Mouse (Mus musculus): ENCODE data around the gene Rmnd5a. TPM values are rescaled to one million over a fixed set of nuclear protein-coding genes. Genes with fewer than 3 reads are reported as not detected.

Rmnd5a gene
- total RNA-seq, 2 experiments from 2014 or later = 85.1 to 87.0 TPM

Other genes starting within 250 kb of the Rmnd5a start
- gene Fabp1, start 240.8 kb downstream of the Rmnd5a start, total RNA-seq (2021) = not detected
- 10 to 100 TPM; 14.2 to 15.0 TPM for gene Krcc1, start 169.0 kb downstream of the Rmnd5a start, total RNA-seq (2021)
- 1 to 10 TPM; 2.0 to 3.1 TPM for gene Smyd1, start 118.4 kb downstream of the Rmnd5a start, total RNA-seq (2021)
- not detected for gene Cd8b1, start 117.8 kb downstream of the Rmnd5a start, total RNA-seq (2021)
- not detected for gene Cd8a, start 67.2 kb downstream of the Rmnd5a start, total RNA-seq (2021)
- gene Rnf103, start 53.3 kb upstream of the Rmnd5a start, total RNA-seq (2021) = 10 to 100 TPM; 52.2 to 53.5 TPM
- gene Chmp3, start 103.2 kb upstream of the Rmnd5a start, total RNA-seq (2021) = 10 to 100 TPM; 77.6 to 83.3 TPM
- gene Kdm3a, start 192.4 kb upstream of the Rmnd5a start, total RNA-seq (2021) = 10 to 100 TPM; 28.4 to 34.0 TPM

Measured in left cerebral cortex, postnatal 14 days (tissue).